Mouse (Mus musculus) stomach, postnatal 0 days (tissue): ENCODE data around the gene Mogs. TPM values are rescaled to one million over a fixed set of nuclear protein-coding genes. Genes with fewer than 3 reads are reported as not detected.

Source experiments
- ATAC-seq: fragments of 200-750 bp; cut with Nextera tagmentation; 2 replicates; pipeline ENCODE4 v1.8.0; 2017; ENCODE audit not compliant: low FRiP score, low TSS enrichment
- DNase-seq: peaks from one replicate; pipeline ENCODE4 v3.0.0-alpha.2; 2016; ENCODE audit warnings: low spot score
- H3K27ac ChIP-seq: fragments of 300-500 bp; sonication (generic); replicated peaks from 2 replicates; pipeline ENCODE4 v1.5.1; 2014; ENCODE audit warnings: mild to moderate bottlenecking, control low read depth
- H3K27me3 ChIP-seq: fragments of 300-500 bp; sonication (generic); 2 replicates; pipeline ENCODE4 v1.6.1; 2014; ENCODE audit warnings: low read length; ENCODE audit not compliant: control insufficient read depth, insufficient read depth
- H3K36me3 ChIP-seq: fragments of 300-500 bp; sonication (generic); 2 replicates; pipeline ENCODE4 v1.6.1; 2014; ENCODE audit warnings: low read length, mixed read lengths; ENCODE audit not compliant: control insufficient read depth, insufficient read depth
- H3K4me1 ChIP-seq: fragments of 300-500 bp; sonication (generic); replicated peaks from 2 replicates; pipeline ENCODE4 v1.6.1; 2014; ENCODE audit warnings: antibody characterized with exemption; ENCODE audit not compliant: control insufficient read depth, insufficient read depth
- H3K4me2 ChIP-seq: fragments of 300-500 bp; sonication (generic); replicated peaks from 2 replicates; pipeline ENCODE4 v1.6.1; 2014; ENCODE audit warnings: low read depth, mild to moderate bottlenecking, control low read depth, moderate library complexity
- H3K4me3 ChIP-seq: fragments of 300-500 bp; sonication (generic); 2 replicates; pipeline ENCODE4 v1.5.1; 2014; ENCODE audit warnings: low read depth, low read length, control low read depth
- H3K9ac ChIP-seq: fragments of 300-500 bp; sonication (generic); 2 replicates; pipeline ENCODE4 v1.6.1; 2014; ENCODE audit warnings: mild to moderate bottlenecking, low read length, control low read depth, mixed read lengths
- H3K9me3 ChIP-seq: fragments of 300-500 bp; sonication (generic); 2 replicates; pipeline ENCODE4 v1.6.1; 2016; ENCODE audit warnings: low read length; ENCODE audit not compliant: control insufficient read depth
- CTCF ChIP-seq: IDR thresholded peaks from 2 replicates; pipeline ENCODE4 v1.5.1; 2016; ENCODE audit warnings: antibody characterized with exemption, low read depth, mild to moderate bottlenecking, moderate library complexity
- EP300 ChIP-seq: optimal IDR thresholded peaks from 2 replicates; pipeline ENCODE3; 2016; ENCODE audit warnings: antibody characterized with exemption
- WGBS: fragments of 180-500 bp; shearing (Covaris S2); extraction: QIAGEN DNeasy Blood & Tissue Kit; methylation state at CpG from one replicate; pipeline ENCODE4 v1.1.7; 2014; 5-methylcytosine and 5-hydroxymethylcytosine counted together
- microRNA counts: library from miRNA; unstranded; fragments of <30 nt; microRNA quantifications from one replicate; lab custom pipeline; 2015
- microRNA-seq: library from miRNA; unstranded; fragments of <30 nt; microRNA quantifications from one replicate; pipeline ENCODE4, GENCODE M21; 2016
- polyA plus RNA-seq: library from polyadenylated mRNA; unstranded; fragments of >200 nt; fragmentation: Nextera tagmentation; extraction: Ambion mirVana; gene quantifications from 2 replicates; pipeline ENCODE4 v1.2.1, GENCODE M21; 2015

The Mogs gene
- polyA plus RNA-seq, 1 experiment from 2014 or later: 23.2 TPM

DNA sequence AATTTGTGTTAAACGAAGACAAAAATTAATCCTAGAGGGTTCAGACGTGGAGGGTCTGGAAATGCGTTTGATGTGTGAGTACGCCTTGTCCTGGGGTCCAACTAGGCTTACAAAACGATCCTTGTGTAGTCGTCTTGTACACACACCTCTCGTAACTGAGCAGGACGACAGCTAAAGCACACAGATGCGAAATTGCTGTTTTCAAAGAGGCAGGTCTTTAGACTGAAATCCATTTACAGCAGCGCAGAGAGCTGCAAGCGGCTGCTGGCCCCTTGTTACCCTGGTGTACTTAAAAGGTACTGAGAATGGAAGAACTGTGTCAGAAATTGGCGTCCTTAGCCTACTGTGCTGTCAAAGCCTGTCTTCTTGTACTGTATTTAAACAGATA is 50.9 kb downstream of the Mogs start:
- DNase-seq (peak; percentile 29), ATAC-seq (no peak)
- TF ChIP-seq CTCF (no peak), EP300 (no peak)
- peak overlapping the region; percentile 89 for H3K9ac ChIP-seq
- peak overlapping the region; percentile 70 for H3K4me2 ChIP-seq
- H3K36me3 ChIP-seq: no peaks in the 10 kb centered on the region
- peak overlapping the region; percentile 81 for H3K27ac ChIP-seq
- H3K9me3 ChIP-seq: no peaks in the 10 kb centered on the region
- peaks cover 5% of the 10 kb centered on the region for H3K4me1 ChIP-seq
- WGBS: 1% methylated on average over 12 of the region's 12 CpGs
- peak overlapping the region; percentile 94 for H3K4me3 ChIP-seq
- H3K27me3 ChIP-seq: peaks cover 11% of the 10 kb centered on the region; the same call in 1 of the 2 replicates

MicroRNAs encoded within 50 kb of the gene (microRNA counts, 519-probe panel; counts per million panel counts)
- not detected for microRNA mmu-miR-3470a+mmu-miR-3470b (lab: Ali Mortazavi, UCI)

Small RNAs within 50 kb of the gene (microRNA-seq; reads per million reads assigned to microRNA genes)
- not detected for gene Mir3470a

Other genes with a start within 250 kb of the Mogs start
- gene Sema4f, start 175.7 kb upstream of the Mogs start, polyA plus RNA-seq: 0.58 and 0.67 TPM in 2 replicates
- 0.08 and 0.28 TPM in 2 replicates for gene M1ap, start 168.6 kb upstream of the Mogs start, polyA plus RNA-seq
- 8.3 TPM in 2 replicates for gene Dok1, start 82.0 kb upstream of the Mogs start, polyA plus RNA-seq
- 5.5 and 6.1 TPM in 2 replicates for gene Loxl3, start 81.3 kb upstream of the Mogs start, polyA plus RNA-seq
- 135 and 150 TPM in 2 replicates for gene Aup1, start 61.0 kb upstream of the Mogs start, polyA plus RNA-seq
- 31.3 and 35.7 TPM in 2 replicates for gene Htra2, start 60.2 kb upstream of the Mogs start, polyA plus RNA-seq
- 5.4 and 5.8 TPM in 2 replicates for gene Dqx1, start 57.7 kb upstream of the Mogs start, polyA plus RNA-seq
- 2.4 TPM in 2 replicates for gene Tlx2, start 45.2 kb upstream of the Mogs start, polyA plus RNA-seq
- 13.1 and 14.0 TPM in 2 replicates for gene Pcgf1, start 37.6 kb upstream of the Mogs start, polyA plus RNA-seq
- 0.53 and 0.56 TPM in 2 replicates for gene Lbx2, start 29.1 kb upstream of the Mogs start, polyA plus RNA-seq
- 1.1 and 1.4 TPM in 2 replicates for gene Ccdc142, start 13.9 kb upstream of the Mogs start, polyA plus RNA-seq
- gene Gm42688, start 13.9 kb upstream of the Mogs start, polyA plus RNA-seq: 1.1 and 1.3 TPM in 2 replicates
- gene Mrpl53, start 6.5 kb upstream of the Mogs start, polyA plus RNA-seq: 108 and 117 TPM in 2 replicates
- gene Wbp1, start 6.1 kb downstream of the Mogs start, polyA plus RNA-seq: 57.4 and 59.4 TPM in 2 replicates
- 7.7 and 9.4 TPM in 2 replicates for gene Ino80b, start 9.9 kb downstream of the Mogs start, polyA plus RNA-seq
- 18.5 and 20.4 TPM in 2 replicates for gene Rtkn, start 20.0 kb downstream of the Mogs start, polyA plus RNA-seq
- 1.6 and 1.7 TPM in 2 replicates for gene Wdr54, start 40.9 kb downstream of the Mogs start, polyA plus RNA-seq
- gene 1700003E16Rik, start 40.9 kb downstream of the Mogs start, polyA plus RNA-seq: 1.1 TPM in 2 replicates
- gene Dctn1, start 50.4 kb downstream of the Mogs start, polyA plus RNA-seq: 42.9 and 43.5 TPM in 2 replicates
- 0.08 and 0.18 TPM in 2 replicates for gene Slc4a5, start 104.3 kb downstream of the Mogs start, polyA plus RNA-seq
- 21.1 and 23.0 TPM in 2 replicates for gene Mthfd2, start 210.4 kb downstream of the Mogs start, polyA plus RNA-seq
- 31.0 and 32.5 TPM in 2 replicates for gene Mob1a, start 210.5 kb downstream of the Mogs start, polyA plus RNA-seq
- gene Bola3, start 233.7 kb downstream of the Mogs start, polyA plus RNA-seq: 156 and 162 TPM in 2 replicates